Comparison of ENCODE assay signal across 18 mouse cellular contexts in genomic region chr3:98283205-98283604, GRCm38 (mm10). TPM values are rescaled to one million over a fixed set of nuclear protein-coding genes. Genes with fewer than 3 reads are reported as not detected.
"Had no signal": no experiment of that assay in that cellular context is flagged by ENCODE, and none has a peak within 500 bp of the region (broad histone marks: within the 10 kb centered on the region; RNA-seq: fewer than 3 reads in every experiment).

No protein-coding gene starts in this region.

- ATAC-seq: midbrain, embryonic 15.5 days had no signal

- H3K4me3 ChIP-seq: kidney, embryonic 15.5 days; limb, embryonic 12.5 days; limb, embryonic 15.5 days; midbrain, embryonic 12.5 days; midbrain, embryonic 15.5 days; neural tube, embryonic 12.5 days; neural tube, embryonic 15.5 days; stomach, embryonic 15.5 days had no signal

- DNase-seq: kidney, postnatal 10 days; kidney, postnatal 4 days; left cerebral cortex, postnatal 4 days; lung, adult 2 months; lung, postnatal 14 days; retina, postnatal 1 day; right cerebral cortex, postnatal 25 days; spleen, adult 18-20 months; thymus, postnatal 25 days had no signal

- H3K27ac ChIP-seq: kidney, embryonic 15.5 days; limb, embryonic 12.5 days; limb, embryonic 15.5 days; macrophage; midbrain, embryonic 12.5 days; midbrain, embryonic 15.5 days; neural tube, embryonic 12.5 days; neural tube, embryonic 15.5 days; stomach, embryonic 15.5 days had no signal

- H3K36me3 ChIP-seq: kidney, embryonic 15.5 days; limb, embryonic 12.5 days; limb, embryonic 15.5 days; midbrain, embryonic 12.5 days; midbrain, embryonic 15.5 days; neural tube, embryonic 12.5 days; neural tube, embryonic 15.5 days; stomach, embryonic 15.5 days had no signal

- H3K9me3 ChIP-seq: kidney, embryonic 15.5 days; limb, embryonic 12.5 days; limb, embryonic 15.5 days; midbrain, embryonic 12.5 days; midbrain, embryonic 15.5 days; neural tube, embryonic 12.5 days; neural tube, embryonic 15.5 days; stomach, embryonic 15.5 days had no signal

- H3K27me3 ChIP-seq: kidney, embryonic 15.5 days; limb, embryonic 12.5 days; limb, embryonic 15.5 days; midbrain, embryonic 12.5 days; midbrain, embryonic 15.5 days; neural tube, embryonic 12.5 days; neural tube, embryonic 15.5 days; stomach, embryonic 15.5 days had no signal

- H3K9ac ChIP-seq: kidney, embryonic 15.5 days; limb, embryonic 12.5 days; limb, embryonic 15.5 days; midbrain, embryonic 12.5 days; midbrain, embryonic 15.5 days; neural tube, embryonic 12.5 days; neural tube, embryonic 15.5 days; stomach, embryonic 15.5 days had no signal

- H3K4me2 ChIP-seq: kidney, embryonic 15.5 days; limb, embryonic 12.5 days; limb, embryonic 15.5 days; midbrain, embryonic 12.5 days; midbrain, embryonic 15.5 days; neural tube, embryonic 12.5 days; neural tube, embryonic 15.5 days; stomach, embryonic 15.5 days had no signal

- H3K4me1 ChIP-seq: midbrain, embryonic 15.5 days; neural tube, embryonic 12.5 days had no signal

RNA-seq across cellular contexts. Expression of gene Hmgcs2, which starts 3.0 kb away (rescaled TPM):
- polyA plus RNA-seq: macrophage had no signal
